Mouse (Mus musculus) embryonic fibroblast, embryonic 13.5 days (primary cell): Measurements from ENCODE around the gene Gtf3c1.
A peak's percentile ranks its signal among the peaks of the same experiment; 100 is the strongest.

ENCODE experiments used
- CTCF ChIP-seq: IDR thresholded peaks from 2 replicates; pipeline ENCODE4 v1.5.1; 2011; ENCODE audit warnings: mild to moderate bottlenecking, control low read depth, low read length, moderate library complexity, borderline replicate concordance; ENCODE audit not compliant: insufficient read depth
- POLR2A ChIP-seq: IDR thresholded peaks from 2 replicates; pipeline ENCODE4 v1.6.1; 2011; ENCODE audit warnings: low read depth, mild to moderate bottlenecking, control low read depth, low read length, moderate library complexity

- 0 out of 2 replicates have a peak, but pooled peaks have one; percentile 4 for TF ChIP-seq CTCF
- TF ChIP-seq POLR2A = no peak
Measured at GRCm38 (mm10) chr7:125747316-125747690, 39.7 kb upstream of the Gtf3c1 start.
